Mouse (Mus musculus): ENCODE measurements around the gene Kdf1. TPM values are rescaled to one million over a fixed set of nuclear protein-coding genes. Genes with fewer than 3 reads are reported as not detected.

Gene Kdf1
- total RNA-seq (2023): not detected

GRCm38 (mm10) chr4:133518601-133519368, at the start of gene Kdf1:
TSS of gene Kdf1 (plus strand) at chr4:133518963.

GRCm38 (mm10) chr4:133479458-133480184, 39.1 kb upstream of the Kdf1 start, which contains the start of gene Tent5b:
TSS of gene Tent5b (plus strand) at chr4:133480132.

GRCm38 (mm10) chr4:133498160-133498724, 20.5 kb upstream of the Kdf1 start, which contains the start of gene Trnp1:
TSS of gene Trnp1 (minus strand) at chr4:133498550.

GRCm38 (mm10) chr4:133545272-133546231, 26.8 kb downstream of the Kdf1 start, which contains the start of gene Nudc:
TSS of gene Nudc (minus strand) at chr4:133545996.

GRCm38 (mm10) chr4:133552768-133553447, 34.1 kb downstream of the Kdf1 start, which contains the start of gene Nr0b2:
TSS of gene Nr0b2 (plus strand) at chr4:133553376.

GRCm38 (mm10) chr4:133574070-133574842, 55.5 kb downstream of the Kdf1 start, which contains the start of gene Gpatch3:
TSS of gene Gpatch3 (plus strand) at chr4:133574745.

Other genes starting within 250 kb of the Kdf1 start
- gene Tmem222, start 241.2 kb upstream of the Kdf1 start, total RNA-seq (2023): 10 to 100 TPM; 35.3 to 41.7 TPM
- 10 to 100 TPM; 33.2 to 36.7 TPM for gene Wdtc1, start 165.5 kb upstream of the Kdf1 start, total RNA-seq (2023)
- 10 to 100 TPM; 53.1 to 56.3 TPM for gene Slc9a1, start 149.3 kb upstream of the Kdf1 start, total RNA-seq (2023)
- gene Tent5b, start 38.8 kb upstream of the Kdf1 start, total RNA-seq (2023): not detected
- 1 to 10 TPM in 1 of 2 experiments, not detected in 1; 1.2 TPM for gene Trnp1, start 20.4 kb upstream of the Kdf1 start, total RNA-seq (2023)
- 10 to 100 TPM; 63.0 to 69.3 TPM for gene Nudc, start 27.0 kb downstream of the Kdf1 start, total RNA-seq (2023)
- gene Nr0b2, start 34.4 kb downstream of the Kdf1 start, total RNA-seq (2023): not detected
- 10 to 100 TPM; 19.1 to 30.9 TPM for gene Gpatch3, start 55.8 kb downstream of the Kdf1 start, total RNA-seq (2023)
- gene Gpn2, start 65.4 kb downstream of the Kdf1 start, total RNA-seq (2023): 10 to 100 TPM; 16.8 to 18.4 TPM
- 1 to 10 TPM; 2.9 to 3.6 TPM for gene Sfn, start 83.2 kb downstream of the Kdf1 start, total RNA-seq (2023)
- gene Zdhhc18, start 131.2 kb downstream of the Kdf1 start, total RNA-seq (2023): 10 to 100 TPM; 27.5 to 38.4 TPM
- gene Pigv, start 153.7 kb downstream of the Kdf1 start, total RNA-seq (2023): 10 to 100 TPM; 23.2 to 23.5 TPM
- gene Arid1a, start 237.8 kb downstream of the Kdf1 start, total RNA-seq (2023): 100 to 1,000 TPM; 172 to 184 TPM

All from monocyte, adult 59 days (primary cell).